Mouse (Mus musculus) neutrophil, adult 5-6 weeks (primary cell): Measurements from ENCODE around the gene Nedd8. TPM values are rescaled to one million over a fixed set of nuclear protein-coding genes. Genes with fewer than 3 reads are reported as not detected.
A peak's percentile ranks its signal among the peaks of the same experiment; 100 is the strongest.

Experiments
- ATAC-seq: fragments of 151-379, 151-347 bp; 2 replicates; pipeline ENCODE4 v1.8.0; 2017; ENCODE audit warnings: mild to moderate bottlenecking, moderate TSS enrichment; ENCODE audit not compliant: insufficient number of reproducible peaks, poor library complexity, low FRiP score, severe bottlenecking; ENCODE audit errors: extremely low read depth
- total RNA-seq: library from RNA; stranded (forward); fragments of 200-1000 nt; gene quantifications from 2 replicates; pipeline ENCODE4 v1.2.3, GENCODE M21; 2017

Gene Nedd8
- total RNA-seq, result 158 and 211 TPM in 2 replicates

DNA sequence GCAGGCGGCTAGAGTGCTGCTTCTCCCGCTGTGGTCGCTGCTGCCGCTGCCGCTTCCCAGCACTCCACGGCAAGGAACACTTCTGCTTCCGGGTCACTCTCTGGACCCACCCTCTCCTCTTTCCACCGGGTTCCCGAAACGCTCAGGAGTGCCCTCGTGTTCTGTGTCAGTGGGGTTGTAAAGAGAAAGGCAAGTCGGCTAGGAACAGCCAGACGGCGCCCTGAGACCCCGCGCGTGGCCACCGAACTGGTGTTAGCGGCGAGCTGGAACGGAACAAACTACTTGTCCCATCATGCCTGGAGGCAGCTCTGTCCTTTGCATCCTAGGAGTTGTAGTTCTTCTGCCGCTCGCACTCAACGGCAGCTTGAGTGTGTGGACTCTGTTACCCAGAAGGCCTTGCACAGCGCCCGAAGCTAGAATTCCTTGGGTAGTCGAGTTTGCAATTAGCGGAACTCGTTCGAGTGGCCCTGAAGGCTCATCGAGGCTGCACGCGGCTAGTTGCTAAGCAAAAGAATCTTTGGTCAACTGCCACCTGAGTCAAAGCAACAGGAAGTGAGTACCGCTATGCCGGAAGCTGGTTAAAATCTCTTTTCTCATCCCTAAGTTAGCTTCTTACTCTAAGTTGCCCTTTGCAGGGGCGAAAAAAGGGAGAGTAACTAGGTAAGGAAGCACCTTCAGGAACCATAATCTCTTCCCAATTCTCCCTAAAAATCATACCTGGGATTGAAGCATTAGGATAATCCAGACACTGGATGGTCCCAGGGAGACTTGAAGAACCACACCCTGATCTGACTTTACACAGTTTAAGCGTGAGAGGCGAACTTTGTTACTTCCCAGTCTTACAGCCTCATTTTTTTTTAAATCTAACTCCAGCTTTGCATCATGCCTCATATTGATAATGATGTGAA, at the start of gene Nedd8, which contains the start of gene Gmpr2:
Nedd8 (minus strand) TSS at position 292 of the 908 bp plus-strand sequence.
Gmpr2 (plus strand) TSS at position 109 of the 908 bp plus-strand sequence.
- ATAC-seq, result peak; percentile 98

DNA sequence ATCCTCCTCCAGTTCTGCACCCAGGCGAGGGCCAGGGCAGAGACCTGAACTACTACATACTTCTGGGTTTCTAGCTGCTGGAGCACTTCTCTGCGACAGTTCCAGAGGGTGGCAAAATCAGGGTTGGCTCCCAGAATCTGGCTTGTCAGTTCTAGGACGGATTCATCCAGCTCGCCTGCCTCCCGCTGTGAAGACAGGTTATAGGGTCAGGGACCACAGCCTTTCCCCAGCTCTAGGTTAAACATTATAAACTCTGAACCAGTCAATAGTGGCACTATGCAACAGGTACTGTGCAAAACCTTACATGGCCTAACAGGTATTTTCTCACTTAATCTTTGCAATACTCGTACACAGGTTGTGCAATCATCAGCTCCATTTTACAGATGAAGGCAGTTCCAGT, 49.2 kb upstream of the Nedd8 start:
- ATAC-seq, result no peak

DNA sequence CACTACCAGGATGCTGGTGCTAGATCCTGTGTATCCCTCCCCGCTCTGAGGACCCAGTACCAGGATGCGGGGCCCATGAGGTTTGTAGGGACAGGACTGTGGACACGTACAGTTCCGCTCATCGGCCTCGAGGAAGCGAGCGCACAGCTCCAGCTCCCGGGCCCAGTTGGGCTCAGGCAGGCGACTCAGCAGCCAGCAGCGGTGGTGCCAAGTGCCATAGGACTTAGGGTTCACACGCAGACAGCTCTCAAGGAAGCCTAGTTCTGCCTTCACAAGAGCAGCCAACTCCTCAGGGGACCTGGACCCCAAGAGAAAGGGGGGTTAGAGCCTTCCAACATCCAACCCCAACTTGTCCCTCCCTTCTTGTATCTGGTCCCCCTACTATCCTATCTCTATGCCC, 48.7 kb upstream of the Nedd8 start:
- no peak for ATAC-seq

DNA sequence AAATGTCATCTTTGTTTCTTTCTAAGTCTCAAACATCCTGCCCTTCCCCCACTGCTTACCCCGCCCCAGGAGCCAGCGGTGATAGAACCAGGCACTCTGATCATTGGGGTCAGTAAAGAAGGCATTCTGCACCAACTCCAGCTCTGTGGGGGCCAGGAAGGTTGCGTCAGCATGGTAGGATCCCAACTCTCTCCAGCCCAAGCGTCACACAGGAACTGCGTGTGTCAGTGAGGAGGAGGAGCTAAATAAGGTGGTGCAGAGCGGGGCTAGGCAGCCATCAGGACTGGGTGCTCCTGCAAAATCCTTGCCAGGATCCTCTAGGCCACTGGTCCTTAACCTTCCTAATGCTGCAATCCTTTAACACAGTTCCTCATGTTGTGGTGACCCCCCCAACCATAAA, 47.8 kb upstream of the Nedd8 start:
- no peak for ATAC-seq

DNA sequence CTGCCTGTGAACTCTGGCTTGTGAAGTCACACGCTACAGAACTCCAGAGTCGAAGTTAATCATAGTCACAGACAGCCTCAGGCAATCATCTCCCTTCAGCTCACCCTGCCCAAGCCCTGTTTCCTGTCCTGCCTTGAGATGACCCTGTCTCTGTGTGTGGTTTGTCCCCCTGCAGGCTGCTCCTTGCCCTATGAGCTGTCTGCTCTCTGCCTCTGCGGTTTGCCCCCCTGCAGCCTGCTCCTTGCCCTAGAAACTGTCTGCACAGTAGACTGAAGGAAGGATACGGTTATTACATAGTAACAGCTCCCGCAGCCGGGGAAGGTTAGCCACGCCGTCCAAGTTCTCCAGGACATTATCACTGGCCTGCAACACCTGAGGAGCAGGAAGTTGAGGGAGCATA, 45.0 kb upstream of the Nedd8 start:
- no peak for ATAC-seq

DNA sequence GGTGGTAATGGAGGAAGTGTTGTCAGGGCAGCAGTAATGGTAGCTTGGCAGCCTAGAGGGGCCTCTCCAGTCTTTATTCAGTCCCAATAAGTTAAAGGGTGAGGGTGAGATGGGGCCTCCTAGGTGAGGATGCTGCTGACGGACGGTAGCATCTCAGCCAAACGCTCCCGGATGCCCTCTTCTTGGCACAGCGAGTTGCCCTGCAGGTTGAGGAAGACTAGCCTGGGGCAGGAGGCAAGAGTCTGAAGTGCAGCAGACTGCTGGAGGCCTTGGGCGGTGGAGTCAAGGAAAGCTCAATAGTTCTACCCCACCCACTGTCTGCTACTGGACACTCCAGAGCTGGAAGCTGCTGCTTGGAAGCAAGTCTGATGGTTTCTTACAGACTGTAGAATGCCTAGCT, 44.3 kb upstream of the Nedd8 start:
- ATAC-seq, result no peak

DNA sequence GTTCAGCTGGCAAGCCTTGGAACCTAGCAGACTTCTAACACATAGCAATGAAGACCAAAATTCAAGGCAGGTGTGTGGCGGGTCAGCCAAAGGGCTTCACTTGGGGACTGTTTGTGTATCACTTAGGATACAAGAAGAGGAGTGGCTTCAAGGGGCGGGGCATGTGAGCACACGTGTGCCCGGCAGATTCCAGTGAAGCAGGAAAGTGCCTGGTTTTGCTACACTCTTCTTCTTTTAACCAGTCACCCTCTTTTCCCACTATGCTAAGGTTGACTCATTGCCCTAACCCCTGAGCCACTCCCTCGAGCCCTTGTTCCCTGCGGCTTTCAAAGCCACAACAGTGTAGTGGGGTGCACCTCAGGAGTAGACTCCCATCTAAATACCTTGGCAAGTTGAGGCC, 43.0 kb upstream of the Nedd8 start:
- ATAC-seq, result no peak

DNA sequence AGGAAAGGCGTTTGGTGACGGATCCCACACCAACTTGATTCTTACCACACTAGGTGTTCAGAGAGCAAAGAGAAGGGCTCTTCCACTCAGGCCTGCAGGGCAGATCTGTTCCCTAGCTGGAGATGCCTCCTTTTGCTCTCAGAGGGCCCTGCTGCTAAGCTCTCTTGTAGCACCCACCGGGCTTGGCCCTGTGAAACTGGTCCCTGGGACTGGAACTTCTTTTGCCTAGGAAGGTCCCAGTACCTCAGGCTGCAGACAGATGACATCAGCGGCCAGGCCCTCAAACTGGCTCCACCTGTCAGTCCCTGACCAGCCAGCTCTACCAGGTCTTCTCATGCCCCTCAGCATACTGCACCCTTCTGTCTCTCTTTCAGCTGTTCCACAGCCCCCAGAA, 41.8 kb upstream of the Nedd8 start, which contains the start of gene Tgm1:
Tgm1 (minus strand) TSS at position 198 of the 394 bp plus-strand sequence.
- ATAC-seq, result no peak

DNA sequence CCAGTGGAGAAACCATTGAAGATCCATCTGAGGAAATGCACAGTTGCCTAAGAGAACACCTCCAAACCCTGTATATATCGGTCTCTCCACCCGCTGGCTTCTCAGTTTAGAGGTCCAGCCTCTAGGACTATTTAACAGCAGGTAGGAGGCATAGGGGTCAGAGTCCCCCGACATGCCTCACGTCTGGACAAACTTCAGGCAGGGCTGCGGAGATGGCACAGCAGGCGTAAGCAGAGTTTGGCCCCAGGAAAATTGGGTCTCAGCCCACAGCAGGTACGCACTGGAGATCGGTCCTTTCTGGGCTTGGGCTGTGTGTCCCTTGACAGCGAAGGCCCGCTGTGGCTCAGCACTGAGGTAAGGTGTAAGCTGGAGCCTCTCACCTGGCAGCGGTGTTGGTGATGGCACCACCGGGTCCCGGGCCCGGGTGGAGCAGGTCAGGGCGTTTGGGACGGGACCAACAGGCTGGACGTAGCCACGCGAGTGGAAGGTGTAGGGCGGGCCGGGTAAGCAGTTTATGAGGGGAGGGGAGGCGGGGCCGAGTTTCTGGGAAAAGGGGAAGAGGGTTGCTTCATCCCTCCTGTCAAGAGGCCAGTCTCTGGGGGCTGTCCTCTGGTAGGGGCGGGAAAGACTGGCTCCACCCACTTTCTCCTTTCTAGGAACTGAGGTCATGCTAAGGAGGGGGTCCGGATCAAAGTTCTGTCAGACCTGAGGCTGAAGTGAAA, 41.2 kb upstream of the Nedd8 start:
- 0 out of 2 replicates have a peak, but pooled peaks have one; percentile 13 for ATAC-seq

DNA sequence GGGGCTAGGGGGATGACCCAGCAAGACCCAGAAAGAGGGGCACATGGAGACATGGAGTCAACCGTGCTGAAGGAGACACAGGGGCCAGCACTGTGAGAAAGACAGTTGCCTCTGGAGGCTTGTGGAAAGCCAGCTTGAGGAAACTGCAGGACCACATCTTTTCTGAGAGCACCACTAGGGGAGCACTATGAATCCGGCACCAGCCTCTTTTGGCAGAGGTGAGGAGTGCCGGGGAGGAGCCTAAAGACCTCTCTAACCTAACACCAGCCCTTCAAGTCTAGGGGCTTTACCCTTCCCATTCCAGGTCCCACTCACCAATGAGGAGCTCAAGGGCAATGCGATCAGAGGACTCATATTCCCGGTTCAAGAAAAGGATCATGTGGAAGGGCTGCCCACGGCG, 39.9 kb upstream of the Nedd8 start:
- ATAC-seq, result no peak

DNA sequence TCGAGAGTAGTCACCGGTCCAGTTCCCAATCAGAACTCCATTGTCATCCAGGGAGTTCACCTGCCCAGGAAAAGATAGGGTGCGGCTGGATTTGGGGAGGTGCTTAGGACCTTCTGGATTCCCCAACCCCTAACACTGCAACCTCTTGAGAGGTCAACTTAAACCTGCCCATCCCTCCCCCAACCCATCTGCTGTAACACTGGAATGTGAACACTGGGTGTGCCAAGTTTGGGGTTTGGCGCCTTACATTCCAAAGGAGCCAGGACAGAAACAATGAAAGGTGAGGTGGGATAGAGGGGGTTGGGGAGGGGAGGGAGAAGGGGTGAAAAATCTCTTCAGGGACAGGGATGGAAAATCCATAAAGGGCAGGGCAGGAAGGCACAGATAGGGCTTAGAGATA, 37.6 kb upstream of the Nedd8 start:
- no peak for ATAC-seq

DNA sequence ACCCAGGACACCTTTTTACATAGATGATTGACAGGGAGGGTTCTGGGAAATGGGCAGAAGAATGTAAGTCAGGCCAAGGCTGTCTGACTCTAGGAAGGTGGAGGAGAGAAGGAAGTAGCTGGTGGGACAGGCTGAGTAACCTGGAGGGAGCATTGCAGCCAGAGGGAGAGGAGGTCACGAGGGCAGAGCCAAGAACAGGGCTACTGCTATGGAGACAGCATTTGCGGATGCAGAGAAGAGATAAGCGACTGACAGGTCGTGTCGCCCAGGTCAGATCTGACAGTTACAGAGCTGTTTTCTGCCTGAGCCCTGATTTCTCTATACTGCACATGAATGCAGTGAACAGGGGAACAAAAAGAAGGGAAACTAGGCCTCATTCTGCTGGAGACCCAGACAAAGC, 35.5 kb upstream of the Nedd8 start:
- ATAC-seq, result no peak

DNA sequence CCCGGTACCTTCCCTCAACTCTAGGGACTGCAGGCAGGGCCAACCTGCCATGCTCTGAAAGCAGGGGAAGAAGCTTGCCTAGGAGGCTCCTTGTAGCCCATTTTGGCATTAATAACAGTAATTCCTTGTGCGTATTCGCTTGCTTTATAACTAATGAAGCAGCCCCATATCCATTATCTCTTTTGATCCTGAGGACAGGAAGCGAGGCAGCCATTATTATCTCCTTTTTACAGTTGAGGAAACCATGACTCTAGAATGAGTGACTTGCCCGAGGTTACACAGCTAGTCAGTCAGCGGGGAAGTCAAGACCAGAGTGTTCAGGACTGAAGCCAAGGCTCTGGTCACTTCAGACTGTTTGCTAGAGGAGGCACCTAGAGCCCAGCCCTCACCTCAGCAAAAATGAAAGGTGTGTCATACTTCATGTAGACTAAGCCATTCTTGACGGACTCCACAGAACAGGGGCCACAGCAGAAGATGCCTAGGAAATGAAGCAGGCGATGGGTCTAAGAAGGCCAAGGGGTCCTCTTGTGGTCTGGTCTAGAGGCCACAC, 34.2 kb upstream of the Nedd8 start:
- no peak for ATAC-seq

DNA sequence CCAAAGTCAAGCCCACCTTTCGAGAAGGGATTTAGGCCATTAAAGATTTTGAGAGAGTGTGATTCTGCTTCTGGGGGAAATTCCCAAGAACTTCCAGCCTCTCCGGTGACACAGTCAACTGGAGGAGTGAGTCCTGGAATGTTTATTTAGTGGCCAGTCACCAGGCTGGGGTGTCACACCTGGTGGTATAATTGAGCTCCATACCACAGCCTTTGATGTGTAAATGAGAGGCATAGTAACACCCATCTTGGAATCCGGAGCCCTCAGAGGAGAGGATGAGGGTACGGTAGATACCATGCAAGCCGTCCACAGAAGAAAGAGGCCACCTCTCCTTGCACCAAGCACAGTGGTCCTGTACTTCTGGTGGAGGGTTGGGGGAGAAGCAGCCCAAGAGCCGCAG, 30.8 kb upstream of the Nedd8 start:
- ATAC-seq, result no peak

DNA sequence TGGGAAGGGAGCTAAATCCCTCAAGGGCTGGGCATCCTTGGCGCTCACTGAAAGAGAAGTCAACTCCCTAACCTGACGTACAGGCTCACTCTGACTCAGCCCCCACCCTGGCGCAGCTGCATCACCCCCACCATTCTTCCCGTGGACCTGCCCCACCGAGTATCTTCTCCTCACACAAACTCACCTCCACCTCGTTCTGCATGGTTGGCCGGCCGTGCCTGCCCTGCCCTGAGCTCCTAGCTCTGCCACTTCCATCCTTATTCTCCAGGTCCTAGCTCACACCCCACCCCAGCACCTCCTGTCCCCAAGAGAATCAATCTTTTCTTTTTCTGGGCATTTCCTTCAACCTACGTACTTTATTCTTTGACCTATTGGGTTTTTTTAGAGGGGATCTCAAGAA, 29.2 kb upstream of the Nedd8 start:
- no peak for ATAC-seq

DNA sequence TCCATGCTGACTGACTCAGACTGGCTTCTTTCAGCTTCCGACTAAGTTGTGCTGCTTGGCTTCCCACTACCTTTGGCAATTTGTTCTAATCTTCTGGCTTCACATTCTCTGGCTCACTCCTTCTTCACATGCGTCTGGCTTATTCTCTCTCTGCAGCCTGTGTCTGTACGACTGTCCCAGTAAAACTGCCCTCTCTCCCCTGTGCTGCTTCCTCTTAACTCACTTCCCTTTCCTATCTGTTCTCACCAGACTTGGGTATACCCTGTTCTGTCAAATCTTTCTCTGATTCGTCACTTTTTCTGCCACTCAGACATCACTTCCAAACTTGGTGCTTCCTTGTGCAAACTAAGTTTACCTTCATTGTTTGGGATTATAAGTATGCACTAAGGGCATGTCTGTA, 25.3 kb upstream of the Nedd8 start:
- ATAC-seq, result peak; percentile 71

DNA sequence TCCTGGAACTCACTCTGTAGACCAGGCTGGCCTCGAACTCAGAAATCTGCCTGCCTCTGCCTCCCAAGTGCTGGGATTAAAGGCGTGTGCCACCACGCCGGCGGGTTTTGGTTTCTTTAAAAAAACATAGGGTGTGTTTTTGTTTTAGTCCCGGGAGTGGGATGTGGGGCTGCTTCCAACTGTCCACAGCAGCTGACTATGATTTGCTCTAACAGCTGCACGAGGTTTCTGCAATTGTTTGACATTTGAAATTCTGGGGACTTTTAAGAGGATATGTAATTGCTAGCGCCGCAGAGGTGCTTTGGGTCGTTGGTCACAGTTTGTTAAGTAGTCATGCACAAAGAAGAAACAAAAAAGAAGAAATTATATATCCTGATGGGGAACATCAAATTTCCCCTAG, 17.5 kb upstream of the Nedd8 start:
- no peak for ATAC-seq

DNA sequence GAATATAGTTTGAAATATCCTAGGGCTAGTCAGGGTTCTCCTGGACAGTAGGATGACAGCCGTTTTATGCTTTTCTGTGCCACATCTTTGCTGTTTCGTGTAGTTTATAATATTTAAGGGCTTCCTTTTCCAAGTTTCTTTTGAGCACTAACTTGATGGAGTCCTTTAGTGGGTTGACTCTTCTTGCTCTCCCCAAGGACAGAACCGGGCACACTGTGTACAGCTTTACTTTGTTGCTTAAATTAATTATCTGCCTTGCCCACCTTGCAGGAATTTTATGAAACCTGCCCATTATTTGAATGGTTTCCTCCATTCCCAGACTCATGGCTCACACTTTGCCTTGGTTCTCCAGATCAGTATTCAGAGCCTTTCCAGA, 10.2 kb upstream of the Nedd8 start:
- no peak for ATAC-seq

DNA sequence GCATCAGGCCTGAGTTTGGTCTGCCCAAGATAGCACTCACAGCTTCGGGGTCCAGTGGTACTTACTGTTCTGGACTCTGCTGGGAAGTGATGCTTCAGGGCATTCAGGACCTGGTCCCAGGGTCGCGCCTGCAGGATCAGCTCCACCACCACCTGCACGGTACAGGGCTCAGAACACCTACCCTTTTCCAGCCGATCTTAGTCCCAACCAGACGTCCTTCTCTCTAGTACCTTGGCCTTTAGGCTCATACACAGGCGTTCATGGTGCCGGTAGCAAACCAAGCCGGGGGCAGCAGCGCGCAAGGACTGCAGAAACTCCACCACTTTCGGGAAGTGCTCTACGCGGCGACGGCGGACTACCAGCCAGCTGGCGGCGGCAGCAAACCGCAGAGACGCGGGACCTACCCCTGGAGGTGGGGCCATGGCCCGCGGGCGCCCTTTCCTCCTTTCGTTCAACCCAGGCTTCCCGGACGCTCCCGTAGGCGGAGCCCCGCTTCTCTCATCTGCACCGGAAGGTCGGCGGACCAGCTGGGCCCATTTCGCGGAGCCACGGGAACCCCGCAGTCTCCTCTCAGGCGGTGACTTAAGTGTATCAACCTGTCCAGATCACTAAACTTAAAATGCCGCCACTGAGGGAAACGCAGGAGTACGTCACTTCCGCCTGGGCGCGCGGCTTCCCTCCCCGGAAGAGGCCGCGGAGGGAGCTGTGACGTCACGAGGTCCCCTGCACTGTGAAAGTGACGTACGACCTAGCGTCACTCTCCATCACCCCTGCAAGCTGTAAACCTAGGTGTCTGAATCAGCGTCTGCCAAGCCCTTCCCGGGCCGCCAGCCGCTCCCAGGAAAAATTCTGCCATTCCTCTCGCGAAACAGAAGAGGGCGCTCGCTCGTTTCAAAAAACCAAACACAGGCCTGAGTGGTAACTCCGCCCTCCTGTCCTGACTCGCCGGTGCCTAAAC, 9.5 kb upstream of the Nedd8 start, which contains the start of gene Tinf2:
Tinf2 (minus strand) TSS at position 661 of the 958 bp plus-strand sequence.
- ATAC-seq, result peak; percentile 91
